Mouse (Mus musculus): ENCODE data around the gene Grm7.

The Grm7 gene

GRCm38 (mm10) chr6:111571471-111572088 lies 926.2 kb downstream of the Grm7 start:
- no peak for DNase-seq (ENCODE audit: low spot score)

GRCm38 (mm10) chr6:111584851-111585250 lies 939.5 kb downstream of the Grm7 start:
- DNase-seq (ENCODE audit: low spot score): peak; percentile 4

- DNase-seq (ENCODE audit: low spot score): no peak
Observed at GRCm38 (mm10) chr6:111587572-111587971, 942.2 kb downstream of the Grm7 start.

- DNase-seq (ENCODE audit: low spot score): no peak
Observed at GRCm38 (mm10) chr6:111601892-111602654, 956.7 kb downstream of the Grm7 start.

GRCm38 (mm10) chr6:111610396-111610795 lies 965.0 kb downstream of the Grm7 start:
- no peak for DNase-seq (ENCODE audit: low spot score)

- no peak for DNase-seq (ENCODE audit: low spot score)
Observed at GRCm38 (mm10) chr6:111613834-111614233, 968.5 kb downstream of the Grm7 start.
